Mouse (Mus musculus) urinary bladder, adult 18-20 months (tissue): Measurements from ENCODE around the gene Thap12.

Source experiments
- DNase-seq, 2 experiments: peaks; one replicate each; pipeline ENCODE4 v3.0.0; 2022; ENCODE audit warnings: low spot score in 2 of 2, mixed read lengths in 2 of 2

The Thap12 gene

DNA sequence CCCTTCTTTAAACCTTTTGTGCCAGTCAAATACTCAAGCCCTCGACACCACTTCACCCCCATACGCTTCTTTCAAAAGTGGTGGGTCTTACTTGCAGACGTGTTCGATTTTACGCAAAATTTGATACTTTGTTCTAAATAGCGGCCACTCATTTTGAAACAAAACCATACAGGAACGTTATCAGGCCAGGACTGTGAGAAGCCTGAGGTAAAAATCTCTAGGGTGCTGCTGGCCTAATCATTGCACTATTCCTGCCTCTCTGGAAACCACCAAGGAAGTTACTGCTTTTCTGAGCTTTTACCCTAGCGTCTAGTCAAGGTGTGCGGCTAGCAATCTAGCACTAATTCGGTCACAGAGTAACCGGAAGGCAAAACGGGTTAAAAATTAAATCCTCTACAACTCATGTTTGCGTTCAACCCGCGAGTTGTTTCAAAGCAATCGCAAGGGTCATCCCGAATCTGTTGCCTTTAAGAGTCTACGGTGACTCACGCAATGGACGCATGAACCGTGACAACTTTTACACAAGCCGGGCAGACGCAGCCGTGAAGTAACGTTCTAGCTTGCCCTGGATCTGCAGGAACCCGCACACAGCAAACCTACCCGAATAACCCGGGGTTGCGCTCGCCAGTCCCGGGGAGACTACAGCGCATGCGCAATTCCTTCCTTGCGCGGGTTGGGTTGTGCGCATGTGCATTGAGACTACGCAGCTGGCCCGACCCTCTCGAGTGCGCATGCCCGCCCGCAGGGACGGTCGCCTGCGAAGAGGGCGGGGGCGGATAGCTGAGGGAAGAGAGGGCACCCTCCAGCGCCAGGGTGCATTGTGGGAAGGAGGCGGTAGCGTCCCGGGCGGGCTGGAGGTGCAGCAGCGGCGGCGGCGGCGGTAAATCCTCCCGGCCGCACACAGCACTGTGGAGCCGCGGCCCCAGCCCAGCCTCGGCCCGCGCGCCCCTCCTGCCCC is at the start of gene Thap12:
Thap12 (plus strand) TSS at position 821 of the 958 bp plus-strand sequence.
- DNase-seq = peak; percentile 90 to 99

DNA sequence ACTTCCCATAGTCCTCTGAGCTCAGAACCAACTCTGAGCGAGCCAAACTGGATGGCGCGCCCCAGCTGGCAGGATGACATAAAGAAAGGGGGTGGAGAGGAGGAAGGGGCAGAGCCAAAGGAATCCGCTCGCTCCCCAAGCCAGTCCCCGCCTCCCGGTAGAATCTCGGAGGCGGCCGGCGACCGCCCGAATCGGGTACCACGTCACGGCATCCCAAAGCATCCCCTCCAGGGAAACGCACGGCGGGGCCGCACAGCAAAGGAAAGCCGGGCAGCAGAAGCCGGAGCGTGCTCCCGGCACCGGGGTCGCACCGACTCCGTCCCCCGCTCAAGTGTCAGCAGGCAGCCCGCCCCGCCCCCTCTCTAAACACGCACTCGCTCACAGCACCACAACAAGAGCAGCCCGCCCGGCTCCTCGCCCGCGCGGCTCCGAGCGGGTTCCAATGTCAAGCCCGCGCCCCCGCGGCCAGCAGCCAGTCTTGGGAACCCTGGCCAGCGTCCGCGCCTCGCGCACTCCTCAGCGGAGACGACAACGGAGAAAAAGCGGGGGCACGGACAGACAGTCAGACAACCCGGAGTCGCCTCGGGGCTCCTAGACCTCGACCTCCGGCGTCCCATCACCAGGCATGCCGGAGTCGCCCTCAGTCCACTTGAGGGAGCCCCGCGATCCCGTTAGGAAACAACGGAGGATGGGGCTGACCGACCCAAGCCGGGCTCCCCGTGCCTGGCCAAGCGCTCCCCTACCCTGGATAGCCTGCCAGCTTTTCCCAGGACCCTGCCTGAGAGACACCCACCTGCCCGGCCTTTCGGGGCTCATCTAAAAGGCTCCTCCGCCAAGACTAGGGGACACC is 47.0 kb upstream of the Thap12 start:
- peak; percentile 75 to 86 for DNase-seq

DNA sequence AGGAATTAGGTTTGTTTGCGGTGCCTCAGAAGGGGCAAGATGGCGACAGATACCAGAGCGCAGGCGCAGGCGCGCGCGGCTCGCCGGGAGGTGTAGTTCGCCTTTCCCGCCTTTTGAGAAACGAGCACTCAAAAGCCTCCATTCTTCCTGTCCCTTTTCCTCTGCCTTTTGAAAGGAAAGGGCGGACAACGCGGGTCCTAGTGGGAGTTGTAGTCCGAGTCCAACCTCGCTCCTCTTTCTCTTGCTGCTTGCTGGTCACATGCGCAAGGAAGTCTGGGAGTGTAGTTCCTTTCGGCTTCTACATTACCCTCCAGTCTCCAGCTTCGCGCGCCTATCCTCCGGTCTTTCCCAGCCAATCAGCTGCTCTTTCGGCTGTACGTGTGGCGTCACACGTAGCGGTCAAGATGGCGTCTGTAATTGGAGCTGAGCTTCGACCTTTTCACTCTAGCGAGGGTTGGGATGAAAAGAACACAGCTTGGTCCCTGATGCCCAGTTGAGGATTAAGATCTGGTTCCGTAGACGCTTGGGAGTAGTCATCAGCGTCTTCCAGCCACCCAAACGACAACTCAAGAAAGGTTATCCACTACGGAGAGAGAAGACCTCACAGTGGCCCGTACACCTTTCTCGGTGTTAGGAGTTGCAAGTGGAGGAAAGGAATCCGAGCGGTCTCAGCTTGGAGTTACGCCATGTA is 46.2 kb upstream of the Thap12 start, which contains the start of gene Emsy:
Emsy (minus strand) TSS at position 253 of the 691 bp plus-strand sequence.
- DNase-seq = peak in 1 of 2 experiments; percentile 94

DNA sequence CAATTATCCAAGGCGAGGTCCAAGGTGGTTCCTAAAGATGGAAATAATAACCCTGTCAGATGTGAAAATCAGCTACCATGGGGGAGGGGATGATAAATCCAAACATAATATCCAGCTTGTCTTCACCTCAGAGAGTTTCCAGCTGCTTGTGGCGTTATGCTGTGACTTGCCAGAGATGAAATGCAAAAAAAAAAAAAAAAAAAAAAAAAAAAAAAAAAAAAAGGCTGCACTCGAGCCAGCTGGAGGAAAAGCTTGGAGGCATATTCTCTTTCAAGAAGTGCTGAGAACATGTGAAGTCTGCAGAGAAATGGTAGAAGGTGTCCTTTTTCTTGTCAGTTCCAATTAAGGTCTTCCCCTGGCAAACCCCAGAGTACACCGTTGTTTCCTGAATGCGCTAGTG is 37.7 kb upstream of the Thap12 start:
- no peak for DNase-seq

DNA sequence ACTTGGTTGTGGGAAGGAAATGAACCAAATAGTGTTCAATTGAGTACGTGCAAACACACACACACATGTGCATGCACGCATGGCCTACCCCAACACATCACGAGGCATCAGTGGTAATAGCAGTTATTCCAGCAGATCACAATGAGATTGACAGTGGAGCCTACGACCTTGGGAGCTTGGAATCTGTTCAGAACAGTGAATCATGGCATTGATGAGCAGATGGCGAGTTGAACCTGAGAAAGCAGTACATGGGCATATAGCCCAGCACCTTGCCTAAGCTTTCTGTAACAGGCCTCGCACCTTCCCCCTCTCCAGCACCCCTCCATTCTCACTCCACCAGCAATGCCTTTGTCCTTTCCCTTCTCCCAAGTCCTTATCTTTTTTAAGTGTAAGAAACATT is 37.2 kb upstream of the Thap12 start:
- no peak for DNase-seq

DNA sequence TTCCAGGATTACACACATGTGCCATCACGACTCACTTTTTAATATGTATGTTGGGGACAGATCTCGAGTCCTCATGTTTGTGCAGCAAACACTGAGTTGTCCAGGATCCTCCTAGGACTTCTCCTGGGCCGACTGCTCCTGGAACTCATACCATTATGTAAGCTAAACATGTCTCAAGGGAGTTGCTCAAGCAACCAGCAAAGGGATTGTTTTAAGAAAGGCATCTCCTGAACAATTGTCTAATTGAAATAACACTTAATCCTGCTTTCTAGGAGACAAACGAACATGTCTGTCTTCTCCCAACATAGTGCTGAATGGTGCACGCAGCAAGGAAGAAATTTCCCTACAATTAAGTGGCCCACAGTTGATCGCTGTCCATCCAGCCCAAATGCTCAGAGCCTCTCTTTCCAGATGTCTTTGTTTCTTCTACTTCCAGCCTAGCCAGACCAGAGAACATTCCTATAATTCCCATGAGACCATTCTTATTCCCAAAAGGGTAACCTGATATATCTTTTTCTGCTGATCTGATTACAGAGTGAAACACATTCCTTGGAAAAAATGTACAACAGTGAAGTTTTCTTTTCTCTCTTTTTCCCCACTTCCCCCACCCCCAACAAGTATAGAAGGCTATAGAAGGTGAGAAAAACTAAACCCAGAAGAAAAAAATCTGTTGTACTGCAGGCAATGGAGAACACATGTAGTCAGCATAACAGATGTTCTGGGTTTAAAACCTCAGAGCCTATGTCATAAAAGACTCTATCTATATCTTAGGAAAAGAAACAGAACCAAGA is 34.8 kb upstream of the Thap12 start:
- no peak for DNase-seq

DNA sequence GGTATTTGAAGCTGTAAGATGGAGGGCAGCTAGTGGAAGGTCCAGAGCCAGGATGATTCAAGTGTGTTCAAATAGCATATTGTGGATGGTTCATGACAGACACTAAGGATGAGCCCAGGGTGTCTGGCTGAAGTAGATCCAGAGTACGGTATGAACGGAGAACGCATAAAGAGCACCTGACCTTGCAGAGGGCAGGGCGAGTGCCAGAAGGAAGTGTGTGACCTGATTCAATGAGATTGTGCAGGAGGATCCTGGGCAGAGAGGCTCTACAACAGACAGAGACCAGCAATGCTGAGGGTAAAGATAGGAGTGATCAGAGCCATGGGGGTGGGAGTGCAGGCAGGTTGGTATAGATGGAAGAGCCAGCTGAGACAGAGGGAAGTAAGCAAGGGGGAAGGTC is 32.1 kb upstream of the Thap12 start:
- no peak for DNase-seq

DNA sequence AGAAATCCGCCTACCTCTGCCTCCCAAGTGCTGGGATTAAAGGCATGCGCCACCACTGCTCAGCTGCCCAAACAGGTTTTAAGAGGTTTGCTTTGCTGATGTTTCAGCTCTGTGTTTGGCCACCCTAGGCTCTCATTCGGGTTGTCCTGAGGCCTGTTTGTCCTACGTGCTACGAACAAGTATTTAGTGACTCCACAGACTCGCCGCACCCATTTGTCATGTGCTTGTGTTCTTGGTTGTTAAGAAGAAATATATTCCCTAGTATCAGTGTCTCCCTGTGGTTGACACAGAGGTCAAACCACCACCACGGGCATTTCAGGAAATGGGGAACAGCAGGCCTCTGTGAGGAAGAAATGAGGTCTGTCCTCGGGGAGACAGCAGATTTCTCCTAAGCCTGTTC is 31.5 kb upstream of the Thap12 start:
- peak; percentile 14 to 15 for DNase-seq

DNA sequence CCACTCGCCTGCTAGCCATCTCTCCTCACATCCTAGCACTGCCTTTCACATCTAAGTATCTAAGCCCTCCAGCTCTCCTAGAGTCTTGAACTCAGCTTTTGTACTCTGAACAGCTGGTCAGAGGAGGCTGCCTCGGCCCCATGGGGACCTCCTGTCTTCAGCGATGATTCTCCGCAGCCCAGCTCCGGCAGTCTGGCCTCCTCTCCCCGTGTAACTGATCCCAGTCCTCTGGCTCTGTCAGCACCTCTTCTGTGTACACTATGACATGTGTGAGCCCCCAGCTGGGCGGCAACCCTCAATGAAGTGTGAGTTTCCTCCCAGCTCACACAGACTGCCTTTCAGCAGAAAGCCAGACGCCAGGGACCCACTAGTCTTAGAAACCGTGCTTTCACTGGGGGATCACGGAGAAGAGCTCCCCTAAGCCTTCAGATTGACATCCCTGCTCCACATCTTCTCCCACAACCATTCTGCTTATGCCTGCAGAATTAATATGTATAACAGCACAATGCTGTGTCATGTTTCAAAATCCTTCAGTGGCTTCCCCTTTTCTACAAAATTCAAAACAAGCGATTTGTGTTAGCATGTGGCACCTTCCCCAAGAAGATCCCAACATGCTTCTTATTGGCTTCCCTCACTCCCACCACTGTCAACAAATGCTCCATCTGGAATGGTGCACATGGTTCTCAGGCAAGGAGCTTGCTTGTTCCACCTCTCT is 30.5 kb upstream of the Thap12 start:
- peak; percentile 6 for DNase-seq

DNA sequence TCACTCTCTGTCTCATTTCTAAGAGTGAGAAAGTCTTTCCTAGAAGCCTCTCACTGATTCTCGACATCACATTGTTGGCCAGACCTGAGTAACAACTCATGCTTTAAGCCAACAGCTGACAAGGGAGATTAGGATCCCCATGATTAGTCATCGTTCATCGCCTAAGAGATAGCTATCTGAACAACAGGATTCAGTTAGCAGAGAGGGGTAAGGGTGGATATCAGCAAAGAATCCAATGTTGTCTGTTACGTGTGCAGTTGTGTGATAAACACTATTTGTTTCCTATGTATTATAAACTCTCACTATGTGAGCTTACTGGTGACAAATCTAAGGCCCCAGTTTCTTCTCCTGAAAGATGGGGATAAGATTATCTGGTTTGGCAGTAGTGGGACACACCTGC is 28.6 kb upstream of the Thap12 start:
- no peak for DNase-seq

DNA sequence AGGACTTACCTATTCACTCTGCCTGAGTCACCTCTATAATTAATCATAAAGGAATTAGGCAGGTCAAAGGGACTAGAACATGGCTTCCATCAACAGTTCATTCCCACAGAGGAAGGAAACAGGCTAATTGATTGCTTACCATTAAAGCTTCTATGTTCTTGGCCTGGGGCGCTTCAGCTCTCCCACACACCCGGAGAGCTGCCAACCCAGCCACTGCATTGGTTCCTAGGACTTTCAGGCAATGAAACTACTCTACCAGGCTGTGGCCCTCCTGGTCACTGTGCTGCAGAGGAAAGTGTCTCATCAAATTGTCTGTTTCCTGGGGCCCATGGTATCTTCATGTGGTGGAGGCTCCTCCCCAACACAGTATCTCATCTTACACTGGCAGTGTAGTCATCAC is 25.4 kb upstream of the Thap12 start:
- DNase-seq = no peak

DNA sequence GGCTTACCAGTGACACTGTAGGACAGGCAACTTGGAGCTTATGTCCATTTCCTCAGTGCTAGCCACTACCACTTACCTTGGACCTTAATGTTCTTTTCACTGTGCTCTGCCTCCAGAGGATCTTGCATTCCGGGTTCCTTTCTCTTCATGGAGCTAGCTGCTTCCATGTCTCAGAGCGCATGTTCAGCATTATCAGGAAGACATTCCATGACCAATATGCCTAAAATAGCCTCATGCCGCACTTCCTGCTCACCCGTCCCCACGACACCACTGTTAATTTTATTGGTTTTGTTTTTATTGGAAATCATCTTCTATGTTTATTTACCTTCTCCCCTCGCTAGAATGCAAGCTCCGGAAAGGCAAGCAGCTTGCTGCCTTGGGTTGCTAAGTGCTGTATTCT is 24.5 kb upstream of the Thap12 start:
- DNase-seq = no peak

DNA sequence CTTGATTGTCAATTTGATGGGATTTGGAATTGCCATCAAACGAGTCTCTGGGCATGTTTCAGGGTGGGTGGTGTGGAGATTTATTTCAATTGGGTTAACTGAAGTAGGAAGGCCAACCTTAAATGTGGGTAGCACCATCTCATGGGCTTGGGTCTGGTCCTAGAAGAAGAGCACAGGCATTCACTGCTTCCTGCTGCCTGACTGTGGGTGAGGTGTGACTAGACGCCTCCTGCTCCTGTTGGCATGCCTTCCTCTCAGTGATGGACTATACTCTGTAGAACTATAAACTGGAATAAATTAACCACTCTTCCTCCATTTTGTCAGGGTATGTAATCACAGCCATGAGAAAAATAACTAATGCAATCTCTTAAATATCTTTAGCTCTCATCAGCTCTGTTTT is 22.2 kb upstream of the Thap12 start:
- no peak for DNase-seq

DNA sequence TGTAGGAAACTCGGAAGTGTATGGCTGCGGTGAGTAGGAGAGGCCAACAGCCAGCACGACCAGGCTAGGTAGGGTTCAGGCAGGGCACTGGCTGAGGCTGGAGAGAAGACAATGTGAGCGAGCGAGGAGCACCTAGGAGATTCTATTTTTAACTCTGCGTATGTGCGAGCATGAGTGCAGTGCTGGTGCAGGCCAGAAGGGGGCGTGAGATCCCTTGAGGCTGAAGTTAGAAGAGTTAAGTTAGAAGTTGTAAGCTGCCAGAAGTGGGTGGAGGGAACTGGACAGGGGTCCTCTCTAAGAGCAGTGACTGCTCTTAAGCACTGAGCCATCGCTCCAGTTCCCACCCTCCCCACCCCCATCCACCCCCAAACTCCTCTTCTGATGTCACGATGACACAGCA is 20.1 kb upstream of the Thap12 start:
- no peak for DNase-seq

DNA sequence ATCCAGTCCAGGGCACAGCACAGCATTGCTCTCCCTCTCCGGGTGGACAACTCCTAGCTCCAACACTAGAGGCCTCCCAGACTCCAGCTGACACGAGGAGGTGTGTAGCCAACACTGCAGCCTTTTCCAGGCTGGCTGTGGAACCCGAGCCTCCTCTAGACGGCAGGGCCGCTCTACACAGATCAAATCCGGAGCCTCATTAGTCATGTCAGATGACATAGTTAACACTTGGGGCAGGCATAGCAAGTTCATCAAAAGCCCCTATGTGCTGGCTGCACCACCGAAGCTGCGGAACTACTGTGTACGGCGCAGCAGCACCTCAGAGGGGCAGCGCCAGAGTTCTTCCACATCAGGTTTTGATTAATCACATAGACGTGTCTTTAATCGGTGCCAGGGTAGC is 17.0 kb upstream of the Thap12 start:
- no peak for DNase-seq

DNA sequence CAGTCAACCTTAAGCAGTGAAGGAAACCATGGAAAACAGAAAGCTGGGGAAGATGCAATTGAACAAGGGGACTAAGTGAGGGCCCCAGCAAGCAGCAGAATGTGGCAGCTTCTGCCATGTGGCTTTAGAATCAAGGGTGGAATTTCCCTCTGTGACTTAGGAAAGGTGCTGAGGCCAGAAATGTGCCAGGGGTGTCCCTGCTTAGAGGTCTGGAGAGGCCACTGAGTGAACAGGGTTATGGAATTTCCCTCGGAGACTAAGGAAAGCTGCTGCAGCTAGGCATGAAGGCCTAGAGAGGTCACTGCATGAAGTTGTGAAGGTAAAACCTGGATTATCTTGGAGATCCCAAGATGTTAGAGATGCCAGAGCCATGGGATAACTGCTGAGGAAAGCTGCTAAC is 12.8 kb upstream of the Thap12 start:
- no peak for DNase-seq

DNA sequence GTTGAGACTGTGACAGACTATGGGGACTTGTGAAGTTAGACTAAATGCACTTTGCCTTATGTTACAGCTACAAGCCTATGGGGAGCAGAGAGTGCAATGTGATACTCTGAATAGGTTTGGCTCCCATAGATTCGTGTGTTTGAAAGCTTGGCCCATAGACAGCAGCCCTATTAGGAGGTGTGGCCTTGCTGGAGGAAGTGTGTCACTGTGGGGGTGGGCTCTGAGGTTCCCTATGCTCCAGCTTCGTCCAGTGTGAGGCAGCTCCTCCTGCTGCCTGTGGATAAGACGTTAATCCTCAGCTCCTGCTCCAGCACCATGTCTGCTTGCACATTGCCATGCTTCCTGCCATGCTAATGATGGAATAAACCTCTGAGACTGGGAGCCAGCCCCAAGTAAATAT is 12.1 kb upstream of the Thap12 start:
- DNase-seq = no peak

DNA sequence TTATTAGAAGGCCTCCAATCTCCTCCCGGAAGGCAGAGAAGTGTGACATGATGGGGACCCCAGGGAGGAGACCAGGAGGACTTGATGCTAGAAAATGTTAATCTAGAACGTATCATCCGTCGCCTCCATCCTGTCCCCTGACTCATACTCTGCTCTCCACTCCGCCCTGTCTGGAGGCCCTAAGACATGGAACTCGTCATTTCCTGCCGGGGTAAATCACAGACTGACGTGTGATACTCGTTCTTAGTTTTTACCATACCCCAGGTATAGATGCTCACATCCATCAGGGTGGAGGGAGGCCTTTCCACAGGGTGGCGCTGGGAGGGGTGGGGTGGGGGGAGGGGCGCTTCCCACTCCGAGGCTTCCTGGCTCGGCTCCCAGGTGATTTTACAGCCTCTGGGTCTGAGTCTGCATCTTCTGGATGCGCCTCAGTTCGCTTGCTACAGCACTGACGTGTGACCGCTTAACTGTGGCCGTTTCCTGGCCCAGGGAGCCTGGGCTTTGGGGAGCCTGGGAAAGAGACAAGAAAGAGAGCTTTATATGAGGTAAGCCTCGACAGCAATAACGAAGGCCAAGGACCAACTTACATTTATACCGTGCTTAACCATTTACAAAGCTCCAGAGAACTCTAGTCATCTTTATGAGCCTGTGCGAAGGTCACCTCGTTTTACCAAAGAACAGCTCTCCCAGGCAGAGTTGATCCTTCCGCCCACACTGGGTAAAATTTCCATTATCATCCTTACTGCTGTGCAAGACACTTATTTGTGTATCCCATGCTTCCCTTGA is 9.9 kb upstream of the Thap12 start:
- peak in 1 of 2 experiments; percentile 13 for DNase-seq

DNA sequence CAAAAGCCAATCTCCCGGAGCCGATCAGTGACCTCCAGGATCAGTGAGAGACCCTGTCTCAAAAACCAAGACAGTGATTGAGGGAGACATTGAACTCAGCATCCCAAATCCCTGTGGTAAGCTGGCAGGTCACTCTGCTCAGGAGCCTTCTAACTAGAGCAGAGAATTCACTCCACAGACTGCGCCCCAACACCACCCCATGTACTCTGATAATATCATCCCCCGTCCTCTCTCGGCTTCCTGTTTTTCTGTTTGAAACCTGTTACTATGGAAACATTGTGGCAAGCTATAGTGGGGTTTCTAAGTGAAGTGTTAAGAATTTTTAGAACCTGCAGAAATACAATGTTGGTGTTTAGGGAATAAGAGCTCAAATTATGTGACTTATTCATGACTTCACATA is 8.9 kb upstream of the Thap12 start:
- peak in 1 of 2 experiments; percentile 8 for DNase-seq

DNA sequence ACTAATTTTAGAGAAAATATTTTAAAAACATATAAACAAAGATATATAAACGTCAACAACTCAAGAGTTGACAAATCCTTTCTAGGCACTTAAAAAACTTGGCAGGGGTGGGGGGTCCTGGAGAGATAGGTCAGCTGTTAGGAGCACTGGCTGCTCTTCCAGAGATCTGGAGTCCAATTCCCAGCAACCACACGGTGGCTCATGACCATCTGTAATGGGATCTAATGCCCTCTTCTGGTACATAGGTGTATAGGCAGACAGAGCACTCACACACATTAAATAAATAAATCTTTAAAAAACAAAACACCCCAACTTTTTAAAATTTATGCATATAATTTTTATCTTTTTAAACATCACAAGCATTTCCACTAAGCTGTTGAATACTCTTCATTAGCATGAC is 5.4 kb upstream of the Thap12 start:
- DNase-seq = no peak
